Mouse (Mus musculus) ovary, postnatal 14 days (tissue): ENCODE measurements around the gene Dst.

Source experiments
- DNase-seq: peaks from one replicate; pipeline ENCODE4 v3.0.0; 2022; ENCODE audit warnings: low spot score

Gene Dst

GRCm38 (mm10) chr1:34179756-34180155 is 271.7 kb downstream of the Dst start:
- DNase-seq: no peak

- no peak for DNase-seq
Measured at GRCm38 (mm10) chr1:34182406-34183249, 274.6 kb downstream of the Dst start.

GRCm38 (mm10) chr1:34183250-34183926 is 275.4 kb downstream of the Dst start:
- no peak for DNase-seq

GRCm38 (mm10) chr1:34184266-34184665 is 276.2 kb downstream of the Dst start:
- DNase-seq: no peak

- no peak for DNase-seq
Measured at GRCm38 (mm10) chr1:34186033-34186432, 278.0 kb downstream of the Dst start.

GRCm38 (mm10) chr1:34187501-34187900 is 279.5 kb downstream of the Dst start:
- no peak for DNase-seq

- DNase-seq: no peak
Measured at GRCm38 (mm10) chr1:34188721-34189236, 280.8 kb downstream of the Dst start.

- no peak for DNase-seq
Measured at GRCm38 (mm10) chr1:34189318-34189717, 281.3 kb downstream of the Dst start.

- DNase-seq: peak; percentile 8
Measured at GRCm38 (mm10) chr1:34189970-34190369, 281.9 kb downstream of the Dst start.

GRCm38 (mm10) chr1:34192174-34192573 is 284.1 kb downstream of the Dst start:
- no peak for DNase-seq

GRCm38 (mm10) chr1:34200791-34201190 is 292.8 kb downstream of the Dst start:
- DNase-seq: no peak

- DNase-seq: no peak
Measured at GRCm38 (mm10) chr1:34201483-34201882, 293.5 kb downstream of the Dst start.

GRCm38 (mm10) chr1:34211704-34212103 is 303.7 kb downstream of the Dst start:
- no peak for DNase-seq

GRCm38 (mm10) chr1:34216456-34216855 is 308.4 kb downstream of the Dst start:
- DNase-seq: no peak

- peak; percentile 76 for DNase-seq
Measured at GRCm38 (mm10) chr1:34218323-34218722, 310.3 kb downstream of the Dst start.

GRCm38 (mm10) chr1:34218801-34219200 is 310.8 kb downstream of the Dst start:
- no peak for DNase-seq

- DNase-seq: no peak
Measured at GRCm38 (mm10) chr1:34220094-34220601, 312.1 kb downstream of the Dst start.

GRCm38 (mm10) chr1:34223866-34224265 is 315.8 kb downstream of the Dst start:
- DNase-seq: no peak

GRCm38 (mm10) chr1:34227676-34228075 is 319.7 kb downstream of the Dst start:
- DNase-seq: no peak

- no peak for DNase-seq
Measured at GRCm38 (mm10) chr1:34231041-34231440, 323.0 kb downstream of the Dst start.

- DNase-seq: peak; percentile 49
Measured at GRCm38 (mm10) chr1:34236254-34236723, 328.3 kb downstream of the Dst start.

GRCm38 (mm10) chr1:34237211-34237610 is 329.2 kb downstream of the Dst start:
- DNase-seq: no peak

- no peak for DNase-seq
Measured at GRCm38 (mm10) chr1:34237689-34238091, 329.7 kb downstream of the Dst start.
